Mouse (Mus musculus): ENCODE measurements around the gene Vwc2. TPM values are rescaled to one million over a fixed set of nuclear protein-coding genes. Genes with fewer than 3 reads are reported as not detected.

The Vwc2 gene
- 1.4 and 3.9 TPM in 2 replicates for polyA plus RNA-seq (2015; fragmentation: Nextera tagmentation; extraction: Ambion mirVana)

DNA sequence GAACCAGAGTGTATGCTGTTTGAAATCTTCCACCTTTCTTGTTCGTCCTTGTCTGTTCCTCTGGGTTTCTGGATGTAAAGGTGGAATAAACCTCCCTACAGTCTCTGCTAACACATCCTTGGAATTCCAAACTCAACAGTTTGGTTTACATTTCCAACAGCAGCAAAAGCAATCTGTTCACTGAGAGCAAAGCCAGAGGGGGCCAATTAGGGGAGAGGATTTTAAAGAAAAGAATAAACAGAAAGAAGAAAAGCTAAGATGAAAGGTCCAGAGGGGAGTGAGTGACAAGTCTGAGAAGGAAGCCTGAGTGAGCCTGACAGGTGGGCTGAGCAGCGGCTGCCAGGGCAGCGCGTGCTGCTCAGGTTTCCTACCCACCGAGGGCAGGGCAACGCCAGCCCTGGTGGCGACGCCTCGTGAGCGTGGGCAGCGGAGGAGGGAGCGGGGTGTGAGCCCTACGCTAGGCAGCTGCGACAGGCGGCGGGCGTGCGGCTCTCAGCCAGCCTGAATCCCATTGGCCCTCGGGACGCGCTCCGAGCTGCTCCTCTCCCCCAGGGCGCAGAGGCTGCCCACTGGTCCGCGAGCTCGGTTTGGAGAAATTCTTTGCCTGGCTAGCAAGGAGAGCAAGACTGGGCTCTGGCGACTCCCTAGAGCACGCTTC is at the start of gene Vwc2:
Vwc2 (plus strand) TSS at position 648 of the 658 bp plus-strand sequence.

